Mouse (Mus musculus): Measurements from ENCODE around the gene Inha.

DNA sequence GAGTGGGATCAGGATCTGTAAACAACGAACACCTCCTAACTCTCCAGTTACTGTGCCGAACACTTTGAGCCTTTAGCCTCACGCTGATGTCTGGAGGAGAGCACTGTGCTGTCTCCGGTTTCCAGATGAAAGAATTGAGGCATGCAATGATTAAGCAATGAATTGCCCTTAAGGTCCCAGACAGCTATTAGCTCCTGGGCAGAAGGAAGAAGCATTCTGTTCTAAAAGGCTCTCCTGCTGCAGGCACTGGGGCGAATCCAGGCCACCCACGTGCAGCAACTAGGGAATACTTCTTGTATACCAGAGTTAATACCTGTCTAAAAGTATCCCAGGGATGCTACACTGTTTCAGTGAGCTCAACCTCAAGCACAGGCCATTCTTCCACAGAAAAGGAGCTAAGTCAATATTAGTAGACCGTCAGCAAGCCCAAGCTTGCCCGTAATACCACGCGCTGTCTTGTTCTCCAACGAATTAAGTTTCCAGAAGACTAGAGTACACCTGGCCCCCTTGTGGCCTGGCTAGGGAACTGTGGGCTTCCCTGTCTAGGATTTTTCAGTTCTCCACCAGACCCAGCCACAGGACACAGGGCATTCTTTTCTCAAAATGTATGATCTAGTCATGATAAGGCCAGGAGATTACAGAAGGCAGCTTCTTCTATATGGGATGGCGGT is 11.9 kb upstream of the Inha start:
- TF ChIP-seq POLR2A (IDR thresholded peaks at IDR 0.05; ENCODE audit: low read depth, low read length) (no peak), CTCF (IDR thresholded peaks at IDR 0.05; ENCODE audit: extremely low read depth, insufficient read depth, insufficient read length, insufficient replicate concordance) (peak; percentile 52; the same call in 1 of the 2 replicates)

Data from spleen, adult 2 months (tissue).